Mouse (Mus musculus) left cerebral cortex, postnatal 14 days (tissue): ENCODE results near the gene Vdac2. TPM values are rescaled to one million over a fixed set of nuclear protein-coding genes. Genes with fewer than 3 reads are reported as not detected.

Source experiments
- DNase-seq, 2 experiments: peaks; one replicate each; pipeline ENCODE4 v3.0.0; 2021 to 2022; ENCODE audit warnings: low spot score in 2 of 2, mixed read lengths in 1 of 2
- intact Hi-C: fragments of 180-260 bp; cut with DNase I; formaldehyde crosslinking; loops from one replicate; pipeline ENCODE4 v1.15.1; 2025
- total RNA-seq, 2 experiments: library from RNA; stranded (reverse); gene quantifications; 2 replicates each; pipeline ENCODE4 v1.2.3; 2021

The Vdac2 gene
- total RNA-seq, 2 experiments from 2014 or later, result 208 to 230 TPM

- intact Hi-C loops, result loop anchor here (5.0 kb wide), 2 partner anchors 36 to 96 kb away; partner anchors contain the start of genes Dusp13 and Samd8
- peak; percentile 96 to 97 for DNase-seq
Observed at GRCm38 (mm10) chr14:21848166-21849154, 23.4 kb downstream of the Vdac2 start, which contains the start of gene Comtd1. Gene Comtd1 (minus strand): TSS chr14:21848977.

GRCm38 (mm10) chr14:21849524-21850418, 24.7 kb downstream of the Vdac2 start:
- DNase-seq, result no peak
- intact Hi-C loops, result loop anchor here (5.0 to 10.0 kb wide), 4 partner anchors 37 to 1195 kb away; partner anchors contain the start of genes Dusp13 and Samd8

- intact Hi-C loops, result loop anchor here (10.0 kb wide), 2 partner anchors 716 to 1194 kb away; no protein-coding TSS in a partner anchor
- no peak for DNase-seq
Observed at GRCm38 (mm10) chr14:21850419-21851127, 25.5 kb downstream of the Vdac2 start.

- DNase-seq, result no peak
- intact Hi-C loops, result loop anchor here (10.0 kb wide), 2 partner anchors 717 to 1193 kb away; no protein-coding TSS in a partner anchor
Observed at GRCm38 (mm10) chr14:21851996-21852791, 27.2 kb downstream of the Vdac2 start.

GRCm38 (mm10) chr14:21853456-21854109, 28.5 kb downstream of the Vdac2 start:
- intact Hi-C loops, result loop anchor here (10.0 kb wide), 2 partner anchors 719 to 1191 kb away; no protein-coding TSS in a partner anchor

GRCm38 (mm10) chr14:21854271-21854670, 29.2 kb downstream of the Vdac2 start:
- DNase-seq, result no peak
- intact Hi-C loops, result loop anchor here (10.0 kb wide), 2 partner anchors 719 to 1191 kb away; no protein-coding TSS in a partner anchor

More at GRCm38 (mm10) chr14:21853456-21854109, 28.5 kb downstream of the Vdac2 start:
- DNase-seq, result peak; percentile 81 to 87

- DNase-seq, result no peak
- intact Hi-C loops, result loop anchor here (10.0 kb wide), 2 partner anchors 721 to 1189 kb away; no protein-coding TSS in a partner anchor
Observed at GRCm38 (mm10) chr14:21855961-21856360, 30.9 kb downstream of the Vdac2 start.

- intact Hi-C loops, result loop anchor here (10.0 kb wide), 2 partner anchors 722 to 1188 kb away; no protein-coding TSS in a partner anchor
Observed at GRCm38 (mm10) chr14:21856886-21857285, 31.8 kb downstream of the Vdac2 start.

GRCm38 (mm10) chr14:21866291-21866690, 41.3 kb downstream of the Vdac2 start:
- DNase-seq, result no peak
- intact Hi-C loops, result no loop called here

More at GRCm38 (mm10) chr14:21856886-21857285, 31.8 kb downstream of the Vdac2 start:
- DNase-seq, result no peak

GRCm38 (mm10) chr14:21866816-21867215, 41.8 kb downstream of the Vdac2 start:
- intact Hi-C loops, result no loop called here
- DNase-seq, result no peak

- intact Hi-C loops, result no loop called here
- DNase-seq, result no peak
Observed at GRCm38 (mm10) chr14:21890430-21890829, 65.4 kb downstream of the Vdac2 start.

GRCm38 (mm10) chr14:21891581-21892340, 66.7 kb downstream of the Vdac2 start:
- intact Hi-C loops, result no loop called here

GRCm38 (mm10) chr14:21892341-21892659, 67.3 kb downstream of the Vdac2 start:
- DNase-seq, result no peak
- intact Hi-C loops, result no loop called here

More at GRCm38 (mm10) chr14:21891581-21892340, 66.7 kb downstream of the Vdac2 start:
- no peak for DNase-seq
